Mouse (Mus musculus) heart, adult 18-20 months (tissue): ENCODE measurements around the gene Nbea. TPM values are rescaled to one million over a fixed set of nuclear protein-coding genes. Genes with fewer than 3 reads are reported as not detected.

Source experiments
- DNase-seq, 2 experiments: peaks; one replicate each; pipeline ENCODE4 v3.0.0; 2021 to 2022; ENCODE audit warnings: mixed read lengths in 1 of 2
- total RNA-seq, 2 experiments: library from RNA; stranded (reverse); gene quantifications; 2 replicates each; pipeline ENCODE4 v1.2.3; 2021

Nbea gene
- total RNA-seq, 2 experiments from 2014 or later = 11.8 to 14.2 TPM

DNA sequence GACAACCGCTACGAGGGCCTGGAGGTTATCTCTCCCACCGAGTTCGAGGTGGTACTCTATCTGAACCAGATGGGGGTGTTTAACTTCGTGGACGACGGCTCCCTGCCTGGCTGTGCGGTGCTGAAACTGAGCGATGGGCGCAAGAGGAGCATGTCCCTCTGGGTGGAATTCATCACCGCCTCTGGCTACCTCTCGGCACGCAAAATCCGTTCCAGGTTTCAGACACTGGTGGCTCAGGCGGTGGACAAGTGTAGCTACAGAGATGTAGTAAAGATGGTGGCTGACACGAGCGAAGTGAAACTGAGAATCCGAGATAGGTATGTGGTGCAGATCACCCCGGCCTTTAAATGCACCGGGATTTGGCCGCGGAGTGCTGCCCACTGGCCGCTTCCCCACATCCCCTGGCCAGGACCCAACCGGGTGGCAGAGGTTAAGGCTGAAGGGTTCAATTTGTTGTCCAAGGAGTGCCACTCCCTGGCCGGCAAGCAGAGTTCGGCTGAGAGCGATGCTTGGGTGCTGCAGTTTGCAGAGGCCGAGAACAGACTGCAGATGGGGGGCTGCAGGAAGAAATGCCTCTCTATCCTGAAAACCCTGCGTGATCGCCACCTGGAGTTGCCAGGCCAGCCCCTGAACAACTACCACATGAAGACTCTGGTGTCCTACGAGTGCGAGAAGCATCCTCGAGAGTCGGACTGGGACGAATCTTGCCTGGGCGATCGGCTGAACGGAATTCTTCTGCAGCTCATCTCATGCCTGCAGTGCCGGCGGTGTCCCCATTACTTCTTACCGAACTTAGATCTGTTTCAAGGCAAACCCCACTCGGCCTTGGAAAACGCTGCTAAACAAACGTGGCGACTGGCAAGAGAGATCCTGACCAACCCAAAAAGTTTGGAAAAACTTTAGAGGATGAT, 400.1 kb downstream of the Nbea start:
- peak; percentile 6 to 23 for DNase-seq

DNA sequence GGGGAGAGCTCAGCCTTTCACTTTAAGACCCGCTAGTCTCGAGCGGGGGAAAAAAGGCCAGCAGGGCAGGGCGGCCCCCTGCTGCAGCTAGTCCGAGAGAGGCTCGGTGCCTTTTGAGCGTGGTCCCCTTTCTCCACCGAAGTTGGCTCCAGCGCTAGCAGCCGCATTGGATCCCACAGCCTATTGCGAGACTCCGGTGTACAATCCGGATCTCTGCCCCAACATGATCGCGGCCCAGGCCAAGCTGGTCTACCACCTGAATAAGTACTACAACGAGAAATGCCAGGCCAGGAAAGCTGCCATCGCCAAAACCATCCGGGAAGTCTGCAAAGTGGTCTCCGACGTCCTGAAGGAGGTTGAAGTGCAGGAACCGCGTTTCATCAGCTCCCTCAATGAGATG, 400.7 kb downstream of the Nbea start:
- DNase-seq = peak; percentile 5 to 33

DNA sequence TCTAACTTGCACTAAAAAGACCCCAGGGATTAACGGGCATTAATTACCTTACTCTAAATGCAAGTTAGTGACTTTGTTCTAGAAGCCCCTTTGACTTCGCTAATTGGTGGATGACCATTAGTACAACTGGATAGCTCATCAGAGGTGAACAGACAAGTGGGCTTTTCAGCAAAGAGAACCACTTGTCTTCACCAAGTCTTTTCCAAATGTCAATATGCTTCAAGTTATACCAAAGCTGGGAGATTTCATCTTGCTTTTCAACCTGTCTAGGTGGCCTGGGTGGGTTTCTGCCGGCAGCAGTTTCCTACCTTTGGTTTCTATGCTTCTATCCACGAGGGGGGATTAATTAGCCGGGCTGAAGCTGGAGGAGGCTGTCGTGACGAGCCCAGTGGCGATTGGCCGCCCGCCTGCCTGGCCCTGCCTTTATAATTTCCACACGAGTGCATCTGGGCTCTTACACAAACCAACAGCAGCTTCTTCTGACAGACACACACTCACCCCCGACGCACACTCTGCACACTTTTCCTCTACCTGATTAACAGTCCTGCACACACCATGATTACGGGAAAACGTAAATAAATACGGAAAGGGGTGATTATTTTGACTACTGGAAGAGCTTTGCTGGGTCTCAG, 401.3 kb downstream of the Nbea start, which contains the start of gene Mab21l1:
Mab21l1 (plus strand) TSS at position 455 of the 632 bp plus-strand sequence.
- peak in 1 of 2 experiments; percentile 19 for DNase-seq

DNA sequence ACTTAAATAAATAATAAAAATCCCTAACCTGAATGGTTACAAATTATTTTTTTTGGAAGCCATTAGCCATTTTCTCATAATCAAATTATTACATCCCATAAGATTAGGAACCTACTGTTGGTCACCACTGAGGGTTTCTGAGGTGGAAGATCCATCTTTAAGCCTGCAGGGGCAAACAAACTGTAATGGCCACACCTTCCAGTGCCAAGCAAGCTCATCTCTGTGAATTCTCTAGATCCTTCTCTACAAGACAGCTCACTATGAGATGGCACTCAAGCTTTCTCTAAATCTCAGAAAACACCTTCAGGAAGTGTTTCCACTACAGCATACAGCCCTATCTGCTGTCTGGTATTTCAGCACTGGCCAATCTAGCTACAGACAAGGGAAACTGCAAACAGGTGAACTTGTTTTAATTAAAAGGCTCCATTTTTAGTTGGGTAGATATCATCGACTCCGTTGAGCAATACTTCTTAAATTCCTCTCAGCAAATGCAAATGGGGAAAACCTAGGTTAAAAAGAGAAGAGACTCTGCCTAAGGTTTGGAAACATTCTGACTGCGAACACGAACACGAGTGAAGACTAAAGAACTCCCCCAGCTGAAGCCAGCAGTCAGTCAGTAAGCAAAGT, 402.0 kb downstream of the Nbea start:
- no peak for DNase-seq

DNA sequence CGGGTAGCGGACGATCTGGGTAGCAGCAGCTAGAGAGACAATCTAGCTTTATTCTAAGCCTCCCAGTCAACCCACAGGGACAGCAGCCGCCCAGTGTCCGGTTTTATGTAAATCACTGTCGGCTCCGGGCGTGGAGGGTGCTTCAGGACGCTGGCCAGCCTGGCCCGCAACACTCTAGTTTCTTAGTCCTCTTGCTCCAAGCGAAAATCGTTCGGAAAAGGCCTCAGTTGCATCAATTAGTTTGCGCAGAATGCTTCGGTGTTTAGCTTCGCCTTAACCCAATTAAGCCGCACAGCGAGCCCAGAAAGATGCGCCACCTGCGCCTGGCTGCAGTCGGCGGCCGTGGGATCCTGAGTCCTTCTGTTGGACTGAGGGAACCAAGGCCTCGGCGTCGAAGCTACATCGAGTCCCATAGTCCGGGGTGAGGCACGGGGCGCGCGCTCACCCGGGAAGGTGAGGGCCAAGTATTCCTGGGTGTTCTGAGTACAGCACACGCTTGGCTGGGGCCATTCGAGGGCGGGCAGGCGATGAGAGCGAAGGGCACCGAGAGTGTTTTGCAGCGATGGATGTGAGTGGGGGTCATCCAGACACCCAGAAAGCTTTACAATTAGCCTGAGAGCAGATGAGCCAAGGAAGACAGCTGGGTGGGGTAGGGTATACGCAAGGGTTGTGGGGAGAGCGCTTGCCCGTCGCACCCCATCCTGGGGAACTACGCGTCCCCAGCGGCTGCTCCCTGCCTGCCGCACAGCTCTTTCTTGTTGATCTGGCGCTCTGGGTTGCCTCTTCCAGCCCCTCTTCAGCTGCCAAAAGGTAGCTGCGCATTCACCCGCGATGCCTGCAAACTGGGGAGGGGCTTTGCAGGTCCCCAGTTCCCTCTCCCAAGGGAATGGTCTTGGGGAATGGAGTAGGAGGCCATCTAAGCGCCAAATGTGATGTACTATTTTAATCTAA, 403.1 kb downstream of the Nbea start:
- DNase-seq = no peak

DNA sequence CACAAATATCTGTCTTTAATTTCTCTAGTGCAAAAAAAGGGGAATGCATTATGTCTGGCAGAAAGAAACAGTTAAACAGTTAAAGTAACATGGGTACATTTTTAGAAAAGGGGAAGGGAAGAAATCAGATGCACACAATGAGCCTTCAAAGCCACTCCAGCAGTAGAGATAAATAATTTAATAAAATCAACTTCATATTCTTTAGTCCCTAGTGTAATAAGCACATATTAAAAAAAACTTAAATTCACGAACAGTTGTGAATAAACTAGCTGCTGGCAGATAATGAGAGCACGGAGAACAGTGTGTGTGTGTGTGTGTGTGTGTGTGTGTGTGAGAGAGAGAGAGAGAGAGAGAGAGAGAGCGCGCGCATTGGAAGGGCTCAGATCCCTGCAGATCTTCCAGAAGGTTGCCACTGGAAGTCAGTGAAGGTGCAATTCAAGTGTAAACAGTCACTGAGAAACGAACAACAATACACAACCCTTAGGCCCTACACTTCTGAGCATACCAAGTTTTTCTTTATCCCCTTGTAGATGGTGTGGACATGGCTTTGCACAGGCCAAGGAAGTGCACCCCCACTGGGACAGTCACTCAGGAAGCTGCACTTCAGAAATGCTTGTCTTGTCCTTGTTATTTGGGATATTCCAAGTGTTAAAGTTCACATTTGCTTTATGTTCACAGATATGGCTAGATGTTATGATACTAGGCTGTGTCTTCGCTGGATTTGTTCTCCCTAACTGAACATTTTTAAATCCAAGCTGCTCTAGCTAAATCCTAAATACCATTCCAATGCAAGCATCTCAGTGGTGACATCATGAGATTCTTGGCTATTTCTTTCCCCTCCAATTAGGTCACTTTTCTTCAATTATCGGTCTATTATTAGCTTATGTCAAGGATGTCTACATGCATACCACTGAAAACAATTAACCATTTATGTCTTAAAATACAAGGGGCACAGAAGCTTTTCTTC, 404.5 kb downstream of the Nbea start:
- no peak for DNase-seq

DNA sequence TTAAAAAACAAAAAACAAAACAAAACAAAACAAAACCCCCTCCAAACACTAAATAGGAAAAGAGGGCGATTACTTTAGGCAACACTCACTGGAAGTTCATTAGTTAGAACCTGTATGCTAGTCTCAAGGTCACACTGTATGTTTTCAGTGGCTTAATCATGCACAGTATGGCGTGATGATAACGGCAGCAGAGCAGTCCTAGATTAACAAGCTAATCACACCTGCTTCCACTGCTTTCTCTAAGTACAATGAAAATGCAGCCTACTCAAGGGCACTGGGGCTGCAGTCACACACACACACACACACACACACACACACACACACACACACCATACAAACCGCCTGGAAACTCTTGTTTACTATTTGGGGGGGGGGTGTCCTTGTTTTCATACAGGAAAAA, 406.0 kb downstream of the Nbea start:
- DNase-seq = no peak

DNA sequence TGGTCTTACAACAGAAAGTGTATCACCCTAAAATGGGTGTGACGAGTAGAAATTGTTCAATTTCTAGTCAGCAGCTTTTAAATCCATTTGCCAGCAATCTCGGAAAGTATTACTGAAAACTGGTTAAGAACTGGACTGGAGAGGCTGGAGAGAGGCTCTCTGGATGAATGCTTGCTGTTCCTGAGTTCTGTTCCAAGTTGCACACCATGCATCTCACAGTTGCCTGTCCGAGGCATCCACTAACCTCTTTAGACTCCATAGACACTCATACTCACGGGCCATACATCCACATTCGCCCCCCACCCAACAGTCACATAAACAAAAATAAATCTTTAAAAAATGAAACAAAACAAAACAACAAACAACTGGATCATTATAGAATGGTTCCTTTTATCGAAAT, 407.7 kb downstream of the Nbea start:
- no peak for DNase-seq

DNA sequence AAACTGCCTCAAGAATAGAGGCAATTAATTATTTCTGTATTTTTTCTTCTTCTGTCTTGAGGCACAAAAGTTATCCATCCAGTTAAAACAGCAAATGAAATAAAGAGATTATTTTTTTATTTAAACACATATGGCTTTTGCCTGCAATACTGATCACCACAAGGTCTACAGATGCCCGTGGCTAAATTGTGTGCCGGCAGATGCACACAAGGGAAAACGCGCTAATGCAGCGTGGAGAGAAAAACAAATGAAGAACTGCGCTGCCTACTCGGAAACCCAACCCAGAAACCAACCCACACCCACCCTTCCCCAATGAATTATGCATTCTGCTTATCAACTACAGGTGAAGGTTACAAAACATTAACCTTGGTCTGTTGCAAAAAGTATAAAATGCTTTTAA, 408.3 kb downstream of the Nbea start:
- no peak for DNase-seq

DNA sequence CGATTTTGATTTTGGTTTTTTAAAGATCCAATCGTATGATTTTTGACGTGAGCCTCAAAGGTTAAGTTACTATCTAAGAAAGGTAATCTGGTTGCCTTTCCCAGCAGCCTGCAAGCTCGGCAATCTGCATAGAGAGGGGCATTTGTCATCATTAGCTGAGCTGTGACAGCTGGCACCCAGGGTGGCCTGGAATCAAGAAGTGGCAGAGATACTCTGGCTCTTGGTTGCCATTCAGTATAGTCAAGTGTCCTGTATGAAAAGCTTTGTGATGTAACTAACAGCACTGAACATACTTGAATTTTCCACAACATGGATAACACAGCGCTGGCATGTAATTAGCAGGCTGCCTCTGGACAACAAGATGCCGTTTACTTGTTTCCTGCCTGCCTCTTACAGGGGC, 409.3 kb downstream of the Nbea start:
- DNase-seq = no peak

DNA sequence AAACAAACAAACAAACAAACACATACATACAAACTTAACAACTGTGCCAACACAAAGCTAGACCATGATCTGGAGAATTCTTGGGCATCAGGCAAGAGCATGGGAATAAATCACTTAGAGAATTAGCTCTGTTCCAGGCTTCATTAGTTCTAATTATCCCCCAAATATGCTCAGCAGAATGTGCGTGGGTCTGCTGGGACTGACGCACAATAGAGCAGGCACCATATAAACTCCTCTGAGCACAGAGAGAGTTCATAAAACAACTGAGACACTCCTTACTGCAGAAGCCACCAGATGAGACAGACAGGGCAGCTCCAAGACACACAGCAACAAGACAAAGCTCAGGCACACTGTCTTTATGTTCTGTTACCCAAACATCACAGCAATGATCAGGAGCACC, 414.2 kb downstream of the Nbea start:
- DNase-seq = no peak

DNA sequence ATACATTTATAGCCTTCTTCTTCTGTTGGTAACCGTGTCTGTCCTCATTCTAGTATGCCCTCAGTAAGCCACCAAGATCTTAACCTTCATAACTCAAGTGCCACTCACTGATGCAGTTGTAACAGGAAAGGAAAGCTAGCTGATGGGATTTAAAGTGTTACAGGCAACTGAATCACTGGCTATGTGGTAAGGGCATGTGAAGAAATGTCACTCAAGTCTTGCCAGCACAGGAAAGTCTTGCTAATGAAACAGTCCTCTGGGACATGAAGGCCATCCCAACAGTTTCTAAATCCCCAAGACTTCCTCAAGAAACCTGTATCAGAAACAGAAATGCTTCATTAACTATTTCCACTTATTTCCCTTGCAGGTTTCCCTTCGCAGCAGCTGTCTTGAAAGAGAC, 414.8 kb downstream of the Nbea start:
- no peak for DNase-seq

DNA sequence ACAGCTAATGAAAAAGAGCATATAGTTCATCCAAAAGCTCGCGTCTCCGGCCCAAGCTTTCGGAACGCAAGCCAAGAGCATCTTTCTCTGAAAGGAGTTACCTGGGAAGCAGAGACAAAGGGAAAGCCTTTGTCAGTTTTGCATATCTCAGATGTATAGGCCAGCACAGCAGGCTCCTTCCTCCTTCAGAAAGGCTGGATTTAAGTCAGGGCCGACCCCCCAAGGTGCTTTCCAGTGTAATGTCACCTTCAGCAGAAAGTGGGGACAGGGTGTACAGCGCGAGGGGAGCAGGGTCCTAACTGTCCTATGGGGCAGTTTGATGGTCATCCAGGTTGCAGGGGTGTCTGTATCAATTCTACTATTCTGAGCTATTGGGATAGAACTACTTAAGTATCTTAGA, 419.9 kb downstream of the Nbea start:
- no peak for DNase-seq

DNA sequence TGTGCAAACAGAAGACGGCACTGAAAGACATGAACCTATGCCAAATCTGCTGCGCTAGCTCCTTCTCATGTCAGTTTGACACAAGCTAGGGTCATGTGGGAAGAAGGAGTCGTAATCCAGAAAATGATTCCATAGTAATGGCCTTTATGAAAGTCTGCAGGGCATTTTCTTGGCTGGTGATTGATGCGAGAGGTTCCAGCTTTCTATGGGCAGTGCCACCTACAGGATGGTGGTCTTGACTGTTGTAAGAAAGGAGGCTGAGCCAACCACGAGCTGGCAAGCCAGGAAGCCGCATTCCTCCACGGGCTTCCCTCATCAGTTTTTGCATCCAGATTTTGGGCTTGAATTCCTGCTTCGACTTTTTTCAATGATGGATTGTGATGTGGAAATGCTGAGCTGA, 425.2 kb downstream of the Nbea start:
- peak in 1 of 2 experiments; percentile 2 for DNase-seq

DNA sequence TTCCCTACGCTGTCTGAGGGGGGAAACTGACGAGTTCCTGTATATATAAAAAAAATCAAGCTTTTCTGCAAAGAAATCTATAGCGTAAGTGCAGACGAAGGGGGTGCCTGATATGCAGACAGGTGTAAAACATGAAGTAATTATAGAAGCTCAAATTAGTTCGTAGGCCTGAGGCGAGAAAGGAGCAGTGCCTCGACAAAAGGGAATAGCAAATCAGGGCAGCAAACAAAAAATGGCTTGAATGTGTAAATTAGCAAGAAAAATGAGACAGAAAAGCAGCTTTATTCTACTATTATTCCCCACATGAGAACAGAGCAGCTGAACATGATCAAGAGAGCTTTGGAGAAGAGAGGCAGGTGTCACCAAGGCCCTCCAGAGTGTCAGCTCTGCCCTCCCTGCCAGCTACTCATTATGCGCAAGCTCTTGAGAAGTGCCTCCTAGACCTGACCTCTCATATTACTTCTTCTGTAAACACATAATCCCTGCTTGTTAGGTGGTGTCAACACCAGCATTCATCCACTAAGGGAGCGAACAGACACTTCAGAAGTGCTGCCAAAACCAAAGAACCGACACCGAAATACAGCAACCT, 426.8 kb downstream of the Nbea start:
- DNase-seq = no peak

DNA sequence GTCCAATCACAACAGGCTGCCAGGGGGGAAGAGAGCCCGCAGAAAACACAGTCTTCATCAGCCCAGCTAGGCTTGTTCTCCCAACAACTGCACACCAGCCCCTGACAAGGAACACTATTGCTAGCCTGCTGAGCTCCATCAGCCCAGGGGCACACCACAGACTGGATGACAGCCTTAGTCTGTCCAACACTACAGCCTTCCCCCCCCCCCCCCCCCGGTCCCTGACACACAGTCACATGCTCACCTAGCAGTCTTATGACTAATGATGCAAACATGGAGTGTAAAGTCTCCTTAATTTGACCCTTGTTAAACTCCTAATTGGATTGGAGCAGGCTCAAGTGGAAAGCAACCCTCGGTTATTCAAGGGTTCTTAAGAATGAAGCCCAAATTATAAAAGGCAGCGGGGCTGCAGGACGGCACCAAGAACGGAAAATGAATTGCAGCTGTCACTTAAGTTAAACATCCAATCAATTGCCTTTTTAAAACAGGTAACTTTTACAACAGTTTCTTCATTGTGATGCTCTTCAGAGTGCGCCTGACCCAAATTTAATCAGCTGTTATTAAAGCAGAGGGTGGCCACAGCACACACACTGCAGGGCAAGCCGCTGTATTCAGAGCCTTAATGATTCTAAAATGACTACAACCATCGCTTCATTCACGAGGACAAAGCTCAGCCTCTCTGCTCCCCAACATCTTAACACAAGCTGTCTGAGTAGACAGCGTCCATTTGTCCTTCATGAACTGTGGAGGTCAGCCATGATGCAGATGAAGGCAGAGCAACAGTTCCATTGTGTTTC, 427.5 kb downstream of the Nbea start:
- no peak for DNase-seq

DNA sequence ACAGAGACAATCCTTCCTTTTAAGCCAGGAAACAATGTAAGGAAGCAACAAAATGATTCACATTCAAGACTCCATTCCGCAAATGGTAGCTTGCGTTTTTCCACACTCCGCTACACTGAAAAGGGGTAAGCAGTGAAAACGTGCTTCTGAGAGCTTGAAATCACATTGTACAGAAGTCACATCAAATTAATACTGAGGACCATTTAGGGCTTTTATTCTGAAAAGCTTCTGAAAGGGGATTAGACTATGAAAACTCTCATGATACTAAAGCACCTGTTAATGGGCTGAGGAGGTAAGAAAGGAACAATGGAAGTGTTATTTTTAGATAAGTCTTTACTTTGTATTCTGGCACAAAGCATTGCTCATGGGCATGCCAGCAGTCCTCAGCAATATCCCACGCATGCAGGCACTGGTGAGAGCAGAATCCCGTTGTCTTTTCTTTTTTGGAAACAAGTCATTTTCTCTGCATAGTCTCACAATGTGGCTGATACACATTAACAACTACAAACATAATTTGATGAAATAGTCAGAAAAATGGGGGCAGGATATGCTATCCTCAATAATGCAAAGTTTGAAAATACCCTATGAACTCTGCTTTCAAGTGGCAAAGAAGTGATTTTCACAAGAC, 428.4 kb downstream of the Nbea start:
- DNase-seq = no peak

DNA sequence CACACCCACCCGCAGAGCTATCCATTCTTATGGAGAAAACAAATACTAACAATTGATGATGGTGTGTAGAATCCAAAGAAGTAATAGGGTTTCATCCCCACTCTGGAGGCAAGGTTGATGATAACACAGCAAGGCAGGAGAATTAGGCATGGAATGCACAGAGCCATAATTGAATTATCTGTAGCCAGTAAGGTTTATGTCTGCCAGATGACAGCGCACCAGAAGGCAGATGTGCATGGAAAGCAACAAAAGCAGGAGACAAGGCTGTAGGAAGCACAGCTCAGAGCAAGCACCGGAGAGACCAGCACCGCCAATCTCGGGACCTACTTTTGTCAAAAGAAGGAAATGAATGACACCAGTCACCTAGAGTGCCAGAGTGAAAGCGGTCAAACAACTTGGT, 429.6 kb downstream of the Nbea start:
- DNase-seq = no peak

DNA sequence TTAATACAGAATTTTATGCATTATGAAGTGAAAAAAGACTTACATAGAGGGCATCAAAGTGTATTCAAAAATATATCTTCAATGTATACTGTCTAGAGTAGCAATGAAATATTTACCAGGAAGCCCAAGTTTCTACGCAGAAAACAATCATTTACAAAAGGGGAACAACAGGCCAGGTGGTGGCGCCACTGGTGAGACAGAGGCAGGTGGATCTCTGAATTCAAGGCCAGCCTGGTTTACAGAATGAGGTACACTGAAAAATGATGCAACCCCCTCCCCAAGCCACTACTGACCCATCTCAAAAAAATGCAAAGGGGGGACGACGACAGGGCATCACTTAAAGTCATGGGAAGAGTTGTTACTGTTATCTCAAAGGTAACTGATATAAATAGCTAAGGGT, 430.9 kb downstream of the Nbea start:
- no peak for DNase-seq
